Mouse (Mus musculus): ENCODE data around the gene Mbtps2. TPM values are rescaled to one million over a fixed set of nuclear protein-coding genes. Genes with fewer than 3 reads are reported as not detected.

Mbtps2 gene
- polyA plus RNA-seq, 1 experiment from 2014 or later, result 24.8 TPM

DNA sequence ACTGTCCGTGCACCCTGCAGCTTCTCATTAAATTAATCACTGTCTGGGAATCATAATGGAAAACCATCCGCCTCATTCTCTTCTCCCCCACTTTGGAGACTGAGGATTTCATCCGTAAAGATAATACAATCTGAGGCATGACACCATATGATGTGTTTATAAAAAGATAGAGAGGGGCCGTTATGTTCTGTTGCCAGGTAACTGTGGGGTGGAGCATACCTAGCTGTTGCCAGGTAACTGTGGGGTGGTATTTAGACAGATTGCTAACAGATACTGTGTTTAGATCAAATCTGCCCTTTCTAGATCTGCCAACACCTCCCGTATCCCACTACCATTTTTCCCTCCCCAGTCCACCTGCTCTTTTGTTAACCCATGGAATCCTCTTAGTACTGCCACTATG is 11.5 kb downstream of the Mbtps2 start:
- H3K9me3 ChIP-seq (ENCODE audit: low read depth, low read length), result no peaks in the 10 kb centered on the region
- no peak for TF ChIP-seq CTCF (IDR thresholded peaks at IDR 0.05; ENCODE audit: low read depth)
- H3K9ac ChIP-seq, result no peak overlapping the region
- DNase-seq (no peak), ATAC-seq (ENCODE audit: insufficient read depth) (no peak)
- no peaks in the 10 kb centered on the region for H3K27me3 ChIP-seq (ENCODE audit: insufficient read depth, low read length)
- no peak overlapping the region for H3K4me2 ChIP-seq
- H3K36me3 ChIP-seq (ENCODE audit: insufficient read depth), result 0 out of 2 replicates have a peak, but pooled peaks cover 9% of the 10 kb centered on the region
- H3K27ac ChIP-seq (ENCODE audit: low read depth), result no peak overlapping the region
- WGBS, result 56% methylated on average over 5 of the region's 5 CpGs
- no peaks in the 10 kb centered on the region for H3K4me1 ChIP-seq (ENCODE audit: insufficient read depth)
- H3K4me3 ChIP-seq (ENCODE audit: low read depth, low read length), result no peak overlapping the region

DNA sequence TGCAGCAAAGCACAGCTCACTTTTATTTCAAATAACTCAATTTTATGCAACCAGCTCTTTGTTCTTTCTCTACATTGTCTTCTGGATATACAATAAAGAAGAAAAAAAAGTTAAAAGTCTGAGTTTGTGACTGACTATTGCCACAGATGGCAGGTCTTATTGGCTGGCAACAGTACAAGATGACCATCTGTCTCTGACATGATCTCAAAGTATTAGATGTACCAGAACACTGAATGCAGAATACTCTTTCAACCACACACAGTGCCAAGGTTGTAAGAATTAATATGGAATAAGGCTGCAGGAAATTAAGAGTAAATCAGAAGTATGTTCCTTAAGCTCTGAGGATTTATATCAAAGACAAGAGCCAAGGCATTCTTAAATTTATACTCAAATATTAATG is 12.1 kb downstream of the Mbtps2 start:
- no peak overlapping the region for H3K4me3 ChIP-seq (ENCODE audit: low read depth, low read length)
- no peaks in the 10 kb centered on the region for H3K9me3 ChIP-seq (ENCODE audit: low read depth, low read length)
- DNase-seq (no peak), ATAC-seq (ENCODE audit: insufficient read depth) (no peak)
- no peak for TF ChIP-seq CTCF (IDR thresholded peaks at IDR 0.05; ENCODE audit: low read depth)
- H3K4me1 ChIP-seq (ENCODE audit: insufficient read depth), result no peaks in the 10 kb centered on the region
- no peaks in the 10 kb centered on the region for H3K27me3 ChIP-seq (ENCODE audit: insufficient read depth, low read length)
- H3K9ac ChIP-seq, result no peak overlapping the region
- H3K27ac ChIP-seq (ENCODE audit: low read depth), result no peak overlapping the region
- 0 out of 2 replicates have a peak, but pooled peaks cover 9% of the 10 kb centered on the region for H3K36me3 ChIP-seq (ENCODE audit: insufficient read depth)
- no peak overlapping the region for H3K4me2 ChIP-seq

- no peaks in the 10 kb centered on the region for H3K4me1 ChIP-seq (ENCODE audit: insufficient read depth)
- no peaks in the 10 kb centered on the region for H3K9me3 ChIP-seq (ENCODE audit: low read depth, low read length)
- no peak overlapping the region for H3K4me3 ChIP-seq (ENCODE audit: low read depth, low read length)
- no peak overlapping the region for H3K9ac ChIP-seq
- no peak overlapping the region for H3K27ac ChIP-seq (ENCODE audit: low read depth)
- no peak for TF ChIP-seq CTCF (IDR thresholded peaks at IDR 0.05; ENCODE audit: low read depth)
- H3K27me3 ChIP-seq (ENCODE audit: insufficient read depth, low read length), result no peaks in the 10 kb centered on the region
- DNase-seq (no peak), ATAC-seq (ENCODE audit: insufficient read depth) (no peak)
- no peak overlapping the region for H3K4me2 ChIP-seq
- 0 out of 2 replicates have a peak, but pooled peaks cover 8% of the 10 kb centered on the region for H3K36me3 ChIP-seq (ENCODE audit: insufficient read depth)
- WGBS, result 86% methylated on average over 6 of the region's 6 CpGs
Measured at GRCm38 (mm10) chrX:157579108-157579614, 19.4 kb downstream of the Mbtps2 start.

DNA sequence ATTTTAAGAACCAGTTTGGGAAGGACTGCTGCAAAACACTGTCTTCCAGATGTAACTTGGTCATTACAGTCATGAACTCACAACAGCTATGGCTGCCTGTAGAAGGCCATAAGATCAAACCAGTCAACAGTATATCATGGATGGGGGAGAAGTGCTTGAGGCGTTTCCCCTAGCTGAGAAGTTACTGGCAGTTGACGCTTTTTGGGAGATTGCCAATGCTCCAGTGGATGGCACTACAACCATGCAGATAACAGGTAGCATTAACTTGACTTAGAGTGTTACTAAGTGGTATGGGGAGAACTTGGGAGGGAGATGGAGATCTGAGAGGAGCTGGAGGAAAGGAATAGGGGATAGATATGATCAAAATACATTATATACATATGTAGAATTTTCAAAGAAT is 23.8 kb downstream of the Mbtps2 start:
- no peaks in the 10 kb centered on the region for H3K27me3 ChIP-seq (ENCODE audit: insufficient read depth, low read length)
- WGBS, result 70% methylated on average over 2 of the region's 2 CpGs
- DNase-seq, result no peak

DNA sequence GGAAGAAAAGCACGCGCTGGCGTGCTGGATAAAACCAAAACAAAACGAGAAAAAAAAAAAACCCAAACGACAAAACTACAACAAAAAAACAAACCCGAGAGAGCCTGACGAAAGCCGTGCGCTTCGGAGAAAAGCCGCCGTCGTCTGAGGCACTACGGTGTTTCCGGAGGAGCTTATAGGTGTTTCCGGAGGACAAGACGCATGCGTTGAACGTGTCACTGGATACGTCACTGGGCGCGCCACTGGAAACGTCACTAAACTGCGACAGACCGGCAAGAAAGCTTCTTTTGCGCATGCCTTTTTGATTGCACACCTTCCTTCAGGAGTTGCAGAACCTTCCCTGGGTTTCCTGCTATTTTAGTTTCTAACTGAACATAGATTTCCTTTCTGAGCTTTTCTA is 29.7 kb downstream of the Mbtps2 start, which contains the start of gene Yy2:
TSS of gene Yy2 (minus strand) at position 146 of the 400 bp plus-strand sequence.
- H3K4me1 ChIP-seq (ENCODE audit: insufficient read depth), result no peaks in the 10 kb centered on the region
- H3K4me2 ChIP-seq, result no peak within 1 kb of the TSS
- H3K9me3 ChIP-seq (ENCODE audit: low read depth, low read length), result no peaks in the 10 kb centered on the region
- ATAC-seq (ENCODE audit: insufficient read depth) (no peak), DNase-seq (no peak)
- H3K27ac ChIP-seq (ENCODE audit: low read depth), result no peak within 1 kb of the TSS
- WGBS, result 88% methylated on average over 26 of the region's 26 CpGs
- peaks cover 15% of the 10 kb centered on the region for H3K36me3 ChIP-seq (ENCODE audit: insufficient read depth)
- no peak for TF ChIP-seq CTCF (IDR thresholded peaks at IDR 0.05; ENCODE audit: low read depth)
- no peaks in the 10 kb centered on the region for H3K27me3 ChIP-seq (ENCODE audit: insufficient read depth, low read length)
- H3K9ac ChIP-seq, result no peak within 1 kb of the TSS
- H3K4me3 ChIP-seq (ENCODE audit: low read depth, low read length), result no peak within 1 kb of the TSS

More for the DNA sequence above, 23.8 kb downstream of the Mbtps2 start:
- Histone ChIP-seq H3K4me2 (no peak overlapping the region), H3K36me3 (ENCODE audit: insufficient read depth) (0 out of 2 replicates have a peak, but pooled peaks cover 8% of the 10 kb centered on the region), H3K27ac (ENCODE audit: low read depth) (no peak overlapping the region), H3K9ac (no peak overlapping the region), H3K9me3 (ENCODE audit: low read depth, low read length) (no peaks in the 10 kb centered on the region), H3K4me1 (ENCODE audit: insufficient read depth) (no peaks in the 10 kb centered on the region), H3K4me3 (ENCODE audit: low read depth, low read length) (no peak overlapping the region)
- no peak for TF ChIP-seq CTCF (IDR thresholded peaks at IDR 0.05; ENCODE audit: low read depth)
- no peak for ATAC-seq (ENCODE audit: insufficient read depth)

GRCm38 (mm10) chrX:157563794-157564193 is 34.7 kb downstream of the Mbtps2 start:
- no peak overlapping the region for H3K9ac ChIP-seq
- DNase-seq (peak; percentile 1), ATAC-seq (ENCODE audit: insufficient read depth) (no peak)
- 72% methylated on average over 10 of the region's 10 CpGs for WGBS
- H3K4me1 ChIP-seq (ENCODE audit: insufficient read depth), result no peaks in the 10 kb centered on the region
- TF ChIP-seq CTCF (IDR thresholded peaks at IDR 0.05; ENCODE audit: low read depth), result 0 out of 2 replicates have a peak, but pooled peaks have one; percentile 15
- H3K4me3 ChIP-seq (ENCODE audit: low read depth, low read length), result no peak overlapping the region
- H3K36me3 ChIP-seq (ENCODE audit: insufficient read depth), result peaks cover 13% of the 10 kb centered on the region
- H3K9me3 ChIP-seq (ENCODE audit: low read depth, low read length), result no peaks in the 10 kb centered on the region
- no peaks in the 10 kb centered on the region for H3K27me3 ChIP-seq (ENCODE audit: insufficient read depth, low read length)
- no peak overlapping the region for H3K27ac ChIP-seq (ENCODE audit: low read depth)
- H3K4me2 ChIP-seq, result no peak overlapping the region

GRCm38 (mm10) chrX:157547082-157547481 is 51.4 kb downstream of the Mbtps2 start:
- Histone ChIP-seq H3K9me3 (ENCODE audit: low read depth, low read length) (no peaks in the 10 kb centered on the region), H3K36me3 (ENCODE audit: insufficient read depth) (0 out of 2 replicates have a peak, but pooled peaks cover 3% of the 10 kb centered on the region), H3K9ac (no peak overlapping the region), H3K4me1 (ENCODE audit: insufficient read depth) (no peaks in the 10 kb centered on the region), H3K4me3 (ENCODE audit: low read depth, low read length) (no peak overlapping the region), H3K27me3 (ENCODE audit: insufficient read depth, low read length) (no peaks in the 10 kb centered on the region), H3K4me2 (no peak overlapping the region), H3K27ac (ENCODE audit: low read depth) (no peak overlapping the region)
- no peak for TF ChIP-seq CTCF (IDR thresholded peaks at IDR 0.05; ENCODE audit: low read depth)
- WGBS, result 20% methylated on average over 3 of the region's 3 CpGs
- DNase-seq (peak; percentile 9), ATAC-seq (ENCODE audit: insufficient read depth) (no peak; the same call in 1 of the 2 replicates)

All from lung, embryonic 14.5 days (tissue).